Mouse (Mus musculus) CH12.LX (cell line): ENCODE data around the gene Ager. TPM values are rescaled to one million over a fixed set of nuclear protein-coding genes. Genes with fewer than 3 reads are reported as not detected.

Experiments
- DNase-seq: peaks from one replicate; pipeline ENCODE4 v3.0.0-alpha.2; 2013; ENCODE audit errors: extremely low read depth
- H3K27ac ChIP-seq: 2 replicates; pipeline ENCODE4 v1.5.1; 2012; ENCODE audit warnings: low read depth, mild to moderate bottlenecking, control low read depth, moderate library complexity; ENCODE audit not compliant: insufficient read depth
- H3K27me3 ChIP-seq: replicated peaks from 2 replicates; pipeline ENCODE3; 2012; ENCODE audit warnings: inconsistent platforms
- H3K36me3 ChIP-seq, 2 experiments: replicated peaks in 1 of 2; 2 replicates each; pipeline versions ENCODE3 to v1.6.1; 2012; ENCODE audit warnings: inconsistent platforms in 1 of 2, low read length in 1 of 2, mild to moderate bottlenecking in 1 of 2, mixed read lengths in 1 of 2, moderate library complexity in 1 of 2; ENCODE audit not compliant: control insufficient read depth in 1 of 2, insufficient read depth in 1 of 2
- H3K4me1 ChIP-seq, 2 experiments: 2 replicates each; pipeline ENCODE4 v1.6.1; 2012; ENCODE audit warnings: inconsistent platforms in 1 of 2, moderate library complexity in 1 of 2; ENCODE audit not compliant: insufficient read depth in 2 of 2, control insufficient read depth in 1 of 2
- H3K4me2 ChIP-seq: 2 replicates; pipeline ENCODE4 v1.6.1; 2012; ENCODE audit warnings: low read depth, mild to moderate bottlenecking, control low read depth; ENCODE audit not compliant: poor library complexity, insufficient read depth, severe bottlenecking
- H3K4me3 ChIP-seq, 3 experiments: fragments of 150-350 bp in 1 of 3; sonication (generic) in 1 of 3; replicated peaks in 1 of 3; 2 replicates each; pipeline versions ENCODE3 to v1.5.1; 2011 to 2012; ENCODE audit warnings: low read depth in 2 of 3, low read length in 2 of 3, mild to moderate bottlenecking in 2 of 3, moderate library complexity in 2 of 3, control low read depth in 1 of 3, improper control_type of control experiment in 1 of 3, inconsistent platforms in 1 of 3, mixed read lengths in 1 of 3; ENCODE audit not compliant: poor library complexity in 1 of 3
- H3K79me2 ChIP-seq: replicated peaks from 2 replicates; pipeline ENCODE4 v1.6.1; 2012; ENCODE audit warnings: mild to moderate bottlenecking, moderate library complexity; ENCODE audit not compliant: control insufficient read depth, poor library complexity, insufficient read depth, severe bottlenecking; ENCODE audit errors: extremely low read depth
- H3K9ac ChIP-seq: 2 replicates; pipeline ENCODE4 v1.6.1; 2012; ENCODE audit warnings: low read depth, mild to moderate bottlenecking, control low read depth, moderate library complexity; ENCODE audit not compliant: insufficient read depth
- H3K9me3 ChIP-seq: replicated peaks from 2 replicates; pipeline ENCODE3; 2012; ENCODE audit warnings: low read length, inconsistent platforms, mixed read lengths
- BHLHE40 ChIP-seq: IDR thresholded peaks from 2 replicates; pipeline ENCODE4 v1.6.1; 2011; ENCODE audit warnings: mild to moderate bottlenecking, low read depth, low read length, improper control_type of control experiment
- CTCF ChIP-seq, 2 experiments: IDR thresholded peaks in 1 of 2; conservative IDR thresholded peaks in 1 of 2; 2 replicates each; pipeline ENCODE4 v1.5.1; 2011 to 2012; ENCODE audit warnings: low read depth in 2 of 2, low read length in 2 of 2, improper control_type of control experiment in 1 of 2, inconsistent platforms in 1 of 2, mild to moderate bottlenecking in 1 of 2, moderate library complexity in 1 of 2
- GABPA ChIP-seq: IDR thresholded peaks from 2 replicates; pipeline ENCODE4 v1.6.1; 2012; ENCODE audit warnings: low read depth, low read length, improper control_type of control experiment, inconsistent platforms; ENCODE audit not compliant: insufficient replicate concordance
- HCFC1 ChIP-seq: IDR thresholded peaks from 2 replicates; pipeline ENCODE4 v1.6.1; 2012; ENCODE audit warnings: low read depth, mild to moderate bottlenecking, inconsistent platforms, low read length, improper control_type of control experiment
- KAT2A ChIP-seq: IDR thresholded peaks from 2 replicates; pipeline ENCODE4 v1.6.1; 2012; ENCODE audit warnings: low read length, improper control_type of control experiment, inconsistent platforms; ENCODE audit not compliant: insufficient replicate concordance
- NELFE ChIP-seq: IDR thresholded peaks from 2 replicates; pipeline ENCODE4 v1.6.1; 2011; ENCODE audit warnings: low read depth, low read length, improper control_type of control experiment
- NRF1 ChIP-seq: IDR thresholded peaks from 2 replicates; pipeline ENCODE4 v1.6.1; 2014; ENCODE audit warnings: low read depth, mild to moderate bottlenecking, inconsistent platforms, low read length, improper control_type of control experiment, moderate library complexity
- POLR2A ChIP-seq: IDR thresholded peaks from 2 replicates; pipeline ENCODE4 v1.6.1; 2011; ENCODE audit warnings: low read depth, mild to moderate bottlenecking, improper control_type of control experiment, low read length
- POLR2AphosphoS2 ChIP-seq: IDR thresholded peaks from 2 replicates; pipeline ENCODE4 v1.6.1; 2011; ENCODE audit warnings: low read depth, low read length, improper control_type of control experiment
- RAD21 ChIP-seq: IDR thresholded peaks from 2 replicates; pipeline ENCODE4 v1.6.1; 2011; ENCODE audit warnings: low read depth, mild to moderate bottlenecking, low read length, improper control_type of control experiment, moderate library complexity
- RCOR1 ChIP-seq: conservative IDR thresholded peaks from 2 replicates; pipeline ENCODE4 v1.6.1; 2012; ENCODE audit warnings: low read depth, mild to moderate bottlenecking, inconsistent platforms, low read length, improper control_type of control experiment
- SMC3 ChIP-seq: IDR thresholded peaks from 2 replicates; pipeline ENCODE4 v1.6.1; 2011; ENCODE audit warnings: low read depth, low read length, improper control_type of control experiment
- TBP ChIP-seq: conservative IDR thresholded peaks from 2 replicates; pipeline ENCODE4 v1.6.1; 2011; ENCODE audit warnings: low read depth, low read length, improper control_type of control experiment
- TCF12 ChIP-seq: IDR thresholded peaks from 2 replicates; pipeline ENCODE4 v1.6.1; 2014; ENCODE audit warnings: low read depth, mild to moderate bottlenecking, inconsistent platforms, low read length, improper control_type of control experiment
- USF1 ChIP-seq: IDR thresholded peaks from 2 replicates; pipeline ENCODE4 v1.6.1; 2014; ENCODE audit warnings: low read depth, mild to moderate bottlenecking, inconsistent platforms, low read length, improper control_type of control experiment
- ZKSCAN1 ChIP-seq: IDR thresholded peaks from 2 replicates; pipeline ENCODE4 v1.6.1; 2012; ENCODE audit warnings: low read depth, inconsistent platforms, low read length, improper control_type of control experiment, borderline replicate concordance
- dilution Hi-C: fragments of 300-500 bp; cut with MboI; formaldehyde crosslinking; loops from 2 replicates; pipeline ENCODE4 v1.14.3; 2020; ENCODE audit warnings: low sequenced_read_pairs; ENCODE audit not compliant: extremely low pct_unique_long_range_greater_than_20kb, extremely low pct_ligation_motif_present
- in situ Hi-C: fragments of 300-500 bp; cut with MboI; formaldehyde crosslinking; loops from 3 replicates; pipeline ENCODE4 v1.14.3; 2019; ENCODE audit warnings: low sequenced_read_pairs, low pct_ligation_motif_present, low pct_unique_long_range_greater_than_20kb, mixed read lengths
- polyA plus RNA-seq: library from polyadenylated mRNA; unstranded; fragments of >175 nt; gene quantifications from 2 replicates; pipeline ENCODE4 v1.2.1, GENCODE M21; 2012; ENCODE audit warnings: low read depth; ENCODE audit not compliant: insufficient read length
- total RNA-seq, 2 experiments: library from RNA; depleted of rRNA; stranded (reverse); fragments of 300-350 nt in 1 of 2; fragments of >200 nt in 1 of 2; gene quantifications; 2 replicates each; pipeline ENCODE4 v1.2.3; 2012 to 2014

Ager gene
- total and polyA plus RNA-seq, 3 experiments: 0.55 to 3.5 (median 0.81) TPM

DNA sequence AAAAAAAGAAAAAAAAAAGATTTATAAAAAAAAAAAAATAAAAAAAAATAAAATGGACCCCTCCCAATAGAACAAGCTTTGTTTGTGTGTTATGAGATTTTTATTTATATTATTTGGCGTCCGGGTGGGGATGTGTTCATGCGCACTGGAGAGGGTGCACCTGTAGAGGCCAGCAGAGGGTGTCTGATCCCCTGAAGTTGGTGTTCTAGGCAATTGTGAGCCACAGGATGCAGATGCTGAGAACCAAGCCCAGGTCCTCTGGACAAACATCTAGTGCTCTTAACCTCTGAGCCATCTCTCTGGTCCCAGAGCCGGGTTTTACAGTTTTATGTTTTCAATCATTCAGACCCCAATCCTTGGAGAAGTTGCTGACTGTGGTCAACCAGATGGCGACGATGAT lies 37.2 kb upstream of the Ager start:
- no peak overlapping the region for H3K4me3 ChIP-seq
- peaks cover 20% of the 10 kb centered on the region for H3K27me3 ChIP-seq
- H3K9ac ChIP-seq: no peak overlapping the region
- peaks cover 0 to 19% of the 10 kb centered on the region in 2 experiments for H3K36me3 ChIP-seq
- H3K27ac ChIP-seq: no peak overlapping the region
- H3K4me2 ChIP-seq: no peak overlapping the region
- DNase-seq: no peak
- H3K79me2 ChIP-seq: no peaks in the 10 kb centered on the region
- H3K4me1 ChIP-seq: peaks cover 0 to 9% of the 10 kb centered on the region in 2 experiments; a peak in 2 of 4 replicates
- in situ Hi-C loops (no loop called here), dilution Hi-C loops (no loop called here)
- H3K9me3 ChIP-seq: peaks cover under 1% of the 10 kb centered on the region
- peak in 1 of 2 experiments; percentile 31; a peak in 2 of 4 replicates for TF ChIP-seq CTCF (conservative IDR thresholded peaks at IDR 0.05 in 1 of 2, IDR thresholded peaks at IDR 0.05 in 1 of 2; ENCODE audit: low read depth in 2 of 2, low read length in 2 of 2)
- TF ChIP-seq ZKSCAN1: no peak
- TF ChIP-seq RAD21: peak; percentile 6

DNA sequence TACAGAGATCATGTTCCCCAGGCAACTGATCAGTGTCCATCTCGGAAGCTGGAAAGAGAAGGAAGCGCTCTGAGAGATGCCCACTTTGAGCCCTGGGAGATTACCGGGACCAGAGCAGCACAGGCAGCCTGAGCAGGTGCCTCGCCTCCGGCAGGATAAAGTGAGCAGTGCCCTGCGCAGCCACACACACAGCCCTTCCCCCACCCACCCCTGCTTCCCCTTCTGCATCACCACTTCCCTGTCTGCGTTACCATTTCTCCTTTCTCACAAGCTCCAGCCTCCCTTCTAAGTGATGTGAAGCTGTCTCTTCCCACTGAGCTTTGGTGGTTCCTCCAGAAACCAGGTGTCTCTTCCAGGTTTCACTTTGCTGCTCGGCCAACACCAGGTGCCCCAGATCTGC lies 36.5 kb upstream of the Ager start:
- in situ Hi-C loops: no loop called here
- DNase-seq: peak; percentile 54
- Histone ChIP-seq H3K27ac (no peak overlapping the region), H3K27me3 (peaks cover 28% of the 10 kb centered on the region), H3K36me3 (peaks cover 0 to 17% of the 10 kb centered on the region in 2 experiments), H3K4me1 (peaks cover 0 to 9% of the 10 kb centered on the region in 2 experiments; a peak in 2 of 4 replicates), H3K4me3 (no peak overlapping the region), H3K9ac (no peak overlapping the region), H3K79me2 (no peaks in the 10 kb centered on the region), H3K9me3 (peaks cover 8% of the 10 kb centered on the region), H3K4me2 (peak overlapping the region; percentile 60)
- dilution Hi-C loops: no loop called here
- TF ChIP-seq NRF1: peak; percentile 37; the same call in 1 of the 2 replicates
- no peak for TF ChIP-seq GABPA

DNA sequence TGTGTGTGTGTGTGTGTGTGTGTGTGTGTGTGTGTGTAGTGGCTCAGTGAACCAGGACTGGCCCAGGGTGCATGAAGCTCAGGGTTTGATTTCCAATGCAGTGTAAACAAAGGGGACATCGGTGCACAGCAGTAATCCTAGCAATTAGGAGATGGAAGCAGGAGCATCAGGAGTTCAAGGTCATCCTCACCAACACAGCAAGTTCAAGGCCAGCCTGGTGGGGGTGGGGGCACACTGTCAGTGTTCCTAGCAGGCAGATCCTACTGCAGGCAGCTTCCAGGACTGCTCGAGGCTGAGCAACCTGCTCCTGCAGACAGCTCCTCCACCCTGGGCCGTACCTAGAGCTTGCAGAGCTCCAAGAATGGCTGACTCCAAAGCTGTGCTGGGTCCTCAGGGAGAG lies 35.1 kb upstream of the Ager start:
- no peak for TF ChIP-seq HCFC1
- no peak for TF ChIP-seq NELFE
- no peak for TF ChIP-seq KAT2A
- TF ChIP-seq TBP: no peak
- no peak for TF ChIP-seq SMC3
- TF ChIP-seq TCF12: no peak
- no peak for TF ChIP-seq ZKSCAN1
- TF ChIP-seq RCOR1: no peak
- TF ChIP-seq USF1: no peak
- TF ChIP-seq POLR2A: no peak
- no peak for TF ChIP-seq BHLHE40
- TF ChIP-seq POLR2AphosphoS2: no peak
- TF ChIP-seq, all 38 proteins: peak for 0
- in situ Hi-C loops: no loop called here
- H3K27me3 ChIP-seq: peaks cover 42% of the 10 kb centered on the region
- H3K9ac ChIP-seq: no peak overlapping the region
- H3K36me3 ChIP-seq: peaks cover 0 to 3% of the 10 kb centered on the region in 2 experiments
- no peak for DNase-seq
- no peak overlapping the region for H3K27ac ChIP-seq
- H3K4me3 ChIP-seq: no peak overlapping the region
- H3K4me1 ChIP-seq: peaks cover 0 to 9% of the 10 kb centered on the region in 2 experiments; a peak in 2 of 4 replicates
- no peaks in the 10 kb centered on the region for H3K79me2 ChIP-seq
- H3K9me3 ChIP-seq: peaks cover 10% of the 10 kb centered on the region
- dilution Hi-C loops: no loop called here
- H3K4me2 ChIP-seq: no peak overlapping the region
